Mouse (Mus musculus) neural tube, embryonic 15.5 days (tissue): ENCODE measurements at regions not wholly inside any gene's neighbourhood (a gene's known extent, or its start where the extent isn't known, plus 50 kb on each side); places are given as distances from the start of the nearest gene placed in this dataset.

Experiments
- ATAC-seq: fragments of 200-750 bp; cut with Nextera tagmentation; 2 replicates; pipeline ENCODE4 v1.8.0; 2017; ENCODE audit warnings: mild to moderate bottlenecking, moderate TSS enrichment, moderate library complexity; ENCODE audit not compliant: low FRiP score
- H3K27ac ChIP-seq: fragments of 300-500 bp; sonication (generic); replicated peaks from 2 replicates; pipeline ENCODE4 v1.5.1; 2015; ENCODE audit warnings: mild to moderate bottlenecking, inconsistent platforms
- H3K27me3 ChIP-seq: fragments of 300-500 bp; sonication (generic); replicated peaks from 2 replicates; pipeline ENCODE4 v1.6.1; 2015; ENCODE audit warnings: inconsistent platforms
- H3K36me3 ChIP-seq: fragments of 300-500 bp; sonication (generic); 2 replicates; pipeline ENCODE4 v1.6.1; 2015; ENCODE audit warnings: inconsistent platforms
- H3K4me1 ChIP-seq: fragments of 300-500 bp; sonication (generic); 2 replicates; pipeline ENCODE4 v1.6.1; 2015; ENCODE audit warnings: inconsistent platforms
- H3K4me2 ChIP-seq: fragments of 300-500 bp; sonication (generic); 2 replicates; pipeline ENCODE4 v1.6.1; 2015; ENCODE audit warnings: inconsistent platforms, mild to moderate bottlenecking, moderate library complexity
- H3K4me3 ChIP-seq: fragments of 300-500 bp; sonication (generic); replicated peaks from 2 replicates; pipeline ENCODE4 v1.5.1; 2015; ENCODE audit warnings: mild to moderate bottlenecking, inconsistent platforms
- H3K9ac ChIP-seq: fragments of 300-500 bp; sonication (generic); replicated peaks from 2 replicates; pipeline ENCODE4 v1.6.1; 2015; ENCODE audit warnings: mild to moderate bottlenecking, inconsistent platforms
- H3K9me3 ChIP-seq: fragments of 300-500 bp; sonication (generic); replicated peaks from 2 replicates; pipeline ENCODE4 v1.6.1; 2016; ENCODE audit warnings: inconsistent platforms
- WGBS: fragments of 180-500 bp; shearing (Covaris S2); methylation state at CpG from one replicate; pipeline ENCODE4 v1.1.7; 2015; ENCODE audit warnings: mixed read lengths; 5-methylcytosine and 5-hydroxymethylcytosine counted together

GRCm38 (mm10) chr10:117518793-117519669 is 110.3 kb upstream of the Cpm start:
- Histone ChIP-seq H3K4me3 (no peak overlapping the region), H3K9ac (no peak overlapping the region), H3K36me3 (no peaks in the 10 kb centered on the region), H3K9me3 (no peaks in the 10 kb centered on the region), H3K27ac (no peak overlapping the region), H3K27me3 (no peaks in the 10 kb centered on the region), H3K4me2 (no peak overlapping the region), H3K4me1 (peaks cover 5% of the 10 kb centered on the region; the same call in 1 of the 2 replicates)
- 62% methylated on average over 15 of the region's 15 CpGs for WGBS
- ATAC-seq, result no peak

GRCm38 (mm10) chr10:117517800-117518770 is 111.2 kb upstream of the Cpm start:
- Histone ChIP-seq H3K36me3 (no peaks in the 10 kb centered on the region), H3K4me3 (no peak overlapping the region), H3K27ac (no peak overlapping the region), H3K4me2 (no peak overlapping the region), H3K27me3 (no peaks in the 10 kb centered on the region), H3K9me3 (no peaks in the 10 kb centered on the region), H3K9ac (no peak overlapping the region), H3K4me1 (peaks cover 5% of the 10 kb centered on the region; the same call in 1 of the 2 replicates)
- 73% methylated on average over 11 of the region's 14 CpGs for WGBS
- no peak for ATAC-seq

- 50% methylated on average over 11 of the region's 11 CpGs for WGBS
- H3K4me1 ChIP-seq, result peaks cover 5% of the 10 kb centered on the region; the same call in 1 of the 2 replicates
- no peaks in the 10 kb centered on the region for H3K27me3 ChIP-seq
- H3K36me3 ChIP-seq, result no peaks in the 10 kb centered on the region
- H3K9me3 ChIP-seq, result no peaks in the 10 kb centered on the region
- no peak overlapping the region for H3K4me2 ChIP-seq
- no peak for ATAC-seq
- H3K9ac ChIP-seq, result no peak overlapping the region
- no peak overlapping the region for H3K27ac ChIP-seq
- no peak overlapping the region for H3K4me3 ChIP-seq
Observed at GRCm38 (mm10) chr10:117517071-117517714, 112.1 kb upstream of the Cpm start.

GRCm38 (mm10) chr10:117516510-117516909 is 112.8 kb upstream of the Cpm start:
- no peaks in the 10 kb centered on the region for H3K27me3 ChIP-seq
- ATAC-seq, result no peak
- H3K4me2 ChIP-seq, result no peak overlapping the region
- H3K9ac ChIP-seq, result no peak overlapping the region
- H3K27ac ChIP-seq, result no peak overlapping the region
- H3K4me1 ChIP-seq, result peaks cover 5% of the 10 kb centered on the region; the same call in 1 of the 2 replicates
- H3K4me3 ChIP-seq, result no peak overlapping the region
- H3K36me3 ChIP-seq, result no peaks in the 10 kb centered on the region
- H3K9me3 ChIP-seq, result no peaks in the 10 kb centered on the region
- 92% methylated on average over 8 of the region's 8 CpGs for WGBS

- Histone ChIP-seq H3K9me3 (no peaks in the 10 kb centered on the region), H3K9ac (no peak overlapping the region)
- ATAC-seq, result 0 out of 2 replicates have a peak, but pooled peaks have one; percentile 31
Observed at GRCm38 (mm10) chr10:117515777-117516501, 113.4 kb upstream of the Cpm start.

GRCm38 (mm10) chr10:117515039-117515438 is 114.3 kb upstream of the Cpm start:
- Histone ChIP-seq H3K27ac (no peak overlapping the region), H3K27me3 (no peaks in the 10 kb centered on the region), H3K9ac (no peak overlapping the region), H3K36me3 (no peaks in the 10 kb centered on the region), H3K4me1 (peaks cover 5% of the 10 kb centered on the region; the same call in 1 of the 2 replicates), H3K4me2 (no peak overlapping the region), H3K9me3 (no peaks in the 10 kb centered on the region), H3K4me3 (no peak overlapping the region)
- no peak for ATAC-seq
- 92% methylated on average over 8 of the region's 8 CpGs for WGBS

More at GRCm38 (mm10) chr10:117515777-117516501, 113.4 kb upstream of the Cpm start:
- H3K4me1 ChIP-seq, result peaks cover 5% of the 10 kb centered on the region; the same call in 1 of the 2 replicates
- H3K36me3 ChIP-seq, result no peaks in the 10 kb centered on the region
- H3K4me2 ChIP-seq, result no peak overlapping the region
- WGBS, result 56% methylated on average over 10 of the region's 10 CpGs
- H3K4me3 ChIP-seq, result no peak overlapping the region
- H3K27ac ChIP-seq, result no peak overlapping the region
- H3K27me3 ChIP-seq, result no peaks in the 10 kb centered on the region

GRCm38 (mm10) chr10:117513925-117514546 is 115.3 kb upstream of the Cpm start:
- Histone ChIP-seq H3K9ac (no peak overlapping the region), H3K27ac (no peak overlapping the region), H3K36me3 (no peaks in the 10 kb centered on the region), H3K27me3 (no peaks in the 10 kb centered on the region), H3K4me2 (no peak overlapping the region), H3K9me3 (no peaks in the 10 kb centered on the region), H3K4me3 (no peak overlapping the region), H3K4me1 (peaks cover 5% of the 10 kb centered on the region; the same call in 1 of the 2 replicates)
- WGBS, result 92% methylated on average over 7 of the region's 7 CpGs
- no peak for ATAC-seq

- no peak for ATAC-seq
- H3K9me3 ChIP-seq, result no peaks in the 10 kb centered on the region
- 88% methylated on average over 9 of the region's 9 CpGs for WGBS
- no peak overlapping the region for H3K4me2 ChIP-seq
- no peak overlapping the region for H3K4me3 ChIP-seq
- H3K27me3 ChIP-seq, result no peaks in the 10 kb centered on the region
- H3K4me1 ChIP-seq, result peaks cover 7% of the 10 kb centered on the region; the same call in 1 of the 2 replicates
- no peak overlapping the region for H3K9ac ChIP-seq
- H3K27ac ChIP-seq, result no peak overlapping the region
- no peaks in the 10 kb centered on the region for H3K36me3 ChIP-seq
Observed at GRCm38 (mm10) chr10:117512424-117513257, 116.7 kb upstream of the Cpm start.

- Histone ChIP-seq H3K9ac (no peak overlapping the region), H3K9me3 (no peaks in the 10 kb centered on the region), H3K4me1 (peaks cover 2% of the 10 kb centered on the region; the same call in 1 of the 2 replicates), H3K27me3 (no peaks in the 10 kb centered on the region), H3K4me2 (no peak overlapping the region), H3K27ac (no peak overlapping the region), H3K4me3 (no peak overlapping the region), H3K36me3 (no peaks in the 10 kb centered on the region)
- ATAC-seq, result no peak
- 74% methylated on average over 8 of the region's 8 CpGs for WGBS
Observed at GRCm38 (mm10) chr10:117511483-117512406, 117.6 kb upstream of the Cpm start.
